Mouse (Mus musculus): Measurements from ENCODE around the gene Il2rb.
A peak's percentile ranks its signal among the peaks of the same experiment; 100 is the strongest.

The Il2rb gene

GRCm38 (mm10) chr15:78494968-78495406 lies at the start of gene Il2rb:
Gene Il2rb, minus strand, starts transcription at chr15:78495271.
- DNase-seq: no peak

DNA sequence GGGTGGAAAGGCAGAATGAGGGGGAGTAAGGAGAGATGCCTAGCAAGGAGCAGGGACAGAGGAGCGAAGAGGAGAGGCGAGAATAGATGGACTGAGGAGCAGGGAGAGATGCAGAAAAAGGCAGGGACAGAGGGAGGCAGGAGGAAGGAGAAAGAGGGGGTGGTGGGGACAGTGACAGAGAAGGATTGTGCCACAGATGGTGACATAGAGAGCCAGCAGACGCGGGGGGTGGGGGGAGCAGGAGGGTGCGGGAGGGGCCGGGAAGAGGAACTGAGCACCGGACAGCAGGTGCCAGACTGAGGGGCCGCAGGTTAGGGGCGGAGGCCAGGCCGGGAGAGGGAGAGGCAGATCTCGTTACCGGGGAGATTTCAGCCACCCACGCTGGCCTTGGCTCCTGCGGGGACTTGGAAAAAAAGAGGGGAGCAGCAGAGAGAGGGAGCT lies 49.5 kb upstream of the Il2rb start, which contains the start of gene Sstr3:
Gene Sstr3 (minus strand): TSS at position 125 of the 441 bp plus-strand sequence.
- no peak for DNase-seq

DNA sequence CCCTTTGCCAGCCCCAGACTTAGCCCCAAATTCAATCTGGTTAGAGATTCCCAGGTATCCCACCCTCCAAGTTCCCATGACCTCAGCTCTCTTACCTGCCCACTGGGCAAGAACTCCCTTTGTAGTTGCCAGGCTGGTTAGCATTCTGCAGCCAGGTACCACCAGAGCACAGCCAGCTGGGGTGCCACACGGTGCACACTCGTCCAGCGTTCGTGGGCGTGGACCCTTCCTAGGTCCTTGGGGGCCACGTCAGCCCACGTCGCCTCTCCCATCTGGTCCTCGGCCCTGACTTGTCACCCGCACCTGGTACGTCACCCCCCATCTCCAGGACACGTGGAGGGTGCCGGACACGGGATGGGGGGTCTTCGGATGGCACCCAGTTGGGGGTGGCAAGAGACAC lies 49.0 kb upstream of the Il2rb start:
- DNase-seq: no peak

DNA sequence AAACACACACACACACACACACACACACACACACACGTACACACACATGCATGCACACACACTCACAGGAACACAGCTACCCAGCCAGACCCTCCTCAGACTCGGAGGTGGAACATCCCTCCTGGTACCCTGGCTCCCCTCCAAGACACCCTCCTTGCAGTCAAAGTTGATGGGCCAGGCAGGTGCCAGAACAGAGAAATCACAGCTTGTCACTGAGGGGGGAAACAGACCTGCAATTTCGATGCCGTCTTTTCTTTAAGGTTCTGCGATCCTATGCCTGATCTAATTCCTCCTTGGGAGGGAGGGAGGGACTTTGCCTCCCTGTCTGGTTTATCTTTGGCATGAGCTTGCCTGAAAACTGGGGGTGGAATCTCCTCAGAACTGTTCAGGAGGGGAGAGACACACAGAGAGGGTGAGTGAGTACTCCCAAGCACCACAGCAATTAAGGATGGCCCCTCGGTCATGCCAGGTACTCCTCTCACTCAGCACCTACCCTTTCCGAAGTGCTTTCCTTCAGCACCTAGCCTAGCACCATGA lies 47.8 kb upstream of the Il2rb start:
- no peak for DNase-seq

GRCm38 (mm10) chr15:78542098-78542766 lies 47.2 kb upstream of the Il2rb start:
- no peak for DNase-seq

DNA sequence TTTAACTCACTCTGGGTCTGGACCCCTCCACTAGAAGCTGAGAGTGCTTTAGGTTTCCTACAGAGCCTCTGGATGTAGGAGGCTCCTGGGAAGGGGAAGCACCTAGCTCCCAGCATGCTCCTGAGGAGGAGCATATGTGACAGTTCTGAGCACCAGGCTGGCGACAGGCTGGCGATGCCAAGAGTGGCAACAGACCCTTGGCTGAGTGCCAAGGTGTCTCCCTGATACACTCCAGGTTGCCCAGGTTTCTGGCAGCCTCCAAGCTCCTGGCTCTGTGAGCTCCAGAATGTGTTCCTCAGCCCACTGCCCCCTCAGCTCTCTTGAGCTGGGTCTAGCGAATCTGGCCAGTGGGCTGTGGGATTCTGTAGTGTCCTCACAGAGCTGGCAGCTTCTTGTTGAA lies 46.5 kb upstream of the Il2rb start:
- peak; percentile 94 for DNase-seq

DNA sequence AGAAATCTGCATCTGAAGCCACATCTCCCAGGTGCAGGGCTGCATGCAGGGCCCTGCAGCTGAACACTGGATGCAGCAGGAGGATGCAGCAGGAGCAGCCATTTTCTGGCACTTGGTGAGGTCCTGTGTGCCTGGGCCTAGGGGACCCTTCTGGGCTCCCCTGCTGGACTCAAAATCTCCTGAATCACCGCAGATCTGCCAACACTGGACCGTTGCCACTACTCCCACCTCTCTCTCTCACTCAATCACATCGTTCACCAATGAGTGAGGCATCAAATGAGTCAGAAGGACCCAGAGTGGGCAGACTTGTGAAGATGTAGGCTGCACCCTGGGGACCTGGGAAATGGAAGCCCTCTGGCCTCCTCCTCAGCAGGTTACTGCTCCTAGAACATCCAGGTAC lies 46.0 kb upstream of the Il2rb start:
- no peak for DNase-seq

DNA sequence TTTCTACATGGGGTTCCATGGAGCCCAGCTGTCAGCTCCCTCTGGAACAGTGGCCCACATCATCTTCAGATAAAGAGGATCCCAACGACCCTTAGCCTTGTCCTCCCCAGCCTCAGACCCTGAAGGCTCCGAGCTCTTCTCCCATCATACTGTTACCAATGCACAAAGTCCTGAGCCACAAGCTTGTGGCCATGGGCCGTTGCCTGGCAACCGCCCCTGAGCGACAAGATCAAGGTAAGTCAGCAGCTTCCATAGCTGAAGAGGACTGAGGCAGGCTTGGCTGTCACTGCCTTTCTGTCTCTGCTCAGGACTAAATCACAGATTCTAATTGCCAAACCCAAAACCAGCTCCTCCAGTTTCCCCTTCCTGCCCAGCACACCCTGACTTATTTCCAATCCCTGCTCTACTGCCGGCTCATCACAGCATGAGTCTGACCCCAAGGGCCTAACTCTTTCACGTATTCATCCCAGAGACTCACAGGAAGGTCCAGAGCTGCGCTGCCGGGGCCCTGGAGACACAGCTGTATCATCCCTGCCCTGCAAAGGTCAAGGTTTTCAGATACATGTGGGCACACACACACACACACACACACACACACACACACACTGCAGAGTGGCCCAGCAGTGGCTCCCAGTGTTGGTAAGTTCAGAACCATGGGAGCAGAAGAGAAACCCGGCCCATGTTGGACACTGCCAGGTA lies 40.8 kb upstream of the Il2rb start:
- no peak for DNase-seq

GRCm38 (mm10) chr15:78533346-78533835 lies 38.3 kb upstream of the Il2rb start:
- no peak for DNase-seq

GRCm38 (mm10) chr15:78532566-78533345 lies 37.7 kb upstream of the Il2rb start:
- DNase-seq: no peak

- DNase-seq: peak; percentile 100
These were observed 36.9 kb upstream of the Il2rb start for GRCm38 (mm10) chr15:78531901-78532469.

GRCm38 (mm10) chr15:78531451-78531720 lies 36.3 kb upstream of the Il2rb start:
- DNase-seq: no peak

DNA sequence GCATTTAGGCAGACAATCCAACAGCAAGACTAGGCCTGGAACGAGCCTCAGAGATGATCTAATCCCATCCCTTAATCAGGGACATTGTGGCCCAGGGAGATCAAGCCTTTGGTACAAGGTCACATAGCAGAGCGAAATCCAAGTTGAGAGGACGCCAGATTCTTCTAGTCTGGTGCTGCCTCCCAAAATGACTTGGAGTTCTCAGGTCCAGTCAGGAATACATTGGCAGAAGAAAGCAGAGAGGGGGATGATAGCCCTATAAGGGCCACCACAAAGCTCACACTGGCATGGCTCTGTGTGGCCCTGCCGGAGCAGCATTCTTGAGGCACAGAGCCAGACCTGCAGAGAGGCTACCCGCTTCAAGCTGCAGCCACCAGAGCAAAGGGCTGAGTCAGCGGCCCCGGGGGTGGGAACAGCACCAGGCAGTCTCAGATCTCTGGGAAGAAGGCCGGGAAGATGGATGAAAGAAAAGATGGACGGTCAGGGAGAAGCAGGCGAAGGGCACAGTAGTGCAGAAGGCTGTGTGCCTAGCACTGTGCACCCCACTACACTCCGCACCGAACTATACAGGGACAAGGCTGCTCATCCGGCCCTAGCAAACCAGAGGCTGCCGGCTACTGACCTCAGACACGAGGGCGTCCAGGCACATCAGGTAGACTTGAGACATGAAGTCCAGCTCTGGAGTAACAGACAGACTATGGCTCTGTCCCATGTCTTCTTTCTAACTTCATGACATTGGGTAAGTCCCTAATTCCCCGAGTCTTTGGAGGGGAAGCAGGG lies 35.8 kb upstream of the Il2rb start, which contains the start of gene C1qtnf6:
Gene C1qtnf6 (minus strand): TSS at position 746 of the 780 bp plus-strand sequence.
- DNase-seq: peak; percentile 99

GRCm38 (mm10) chr15:78530141-78530540 lies 35.1 kb upstream of the Il2rb start:
- DNase-seq: peak; percentile 92

GRCm38 (mm10) chr15:78529428-78529990 lies 34.4 kb upstream of the Il2rb start:
- peak; percentile 99 for DNase-seq

GRCm38 (mm10) chr15:78528726-78529411 lies 33.8 kb upstream of the Il2rb start:
- DNase-seq: peak; percentile 98

DNA sequence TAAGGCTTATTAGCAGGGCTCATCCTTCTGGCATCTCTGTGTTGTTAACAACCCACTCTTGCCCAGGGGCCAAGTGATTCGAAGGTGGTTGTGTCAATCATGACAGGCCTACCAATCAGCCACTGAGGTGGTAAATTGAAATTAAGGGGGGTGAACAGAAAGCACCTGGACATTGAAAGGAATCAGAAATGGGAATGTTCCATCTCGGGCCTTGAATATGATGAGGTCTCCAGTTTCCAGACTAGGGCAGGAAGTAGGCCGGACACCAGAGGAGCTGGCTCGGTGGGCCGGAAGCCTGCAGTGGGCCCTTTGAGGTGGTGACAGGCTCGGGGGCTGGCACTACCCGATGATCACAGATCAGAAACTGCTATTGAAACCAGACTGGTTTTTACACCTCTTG lies 32.9 kb upstream of the Il2rb start:
- DNase-seq: peak; percentile 98

- peak; percentile 86 for DNase-seq
These were observed 29.1 kb upstream of the Il2rb start for GRCm38 (mm10) chr15:78524163-78524562.

DNA sequence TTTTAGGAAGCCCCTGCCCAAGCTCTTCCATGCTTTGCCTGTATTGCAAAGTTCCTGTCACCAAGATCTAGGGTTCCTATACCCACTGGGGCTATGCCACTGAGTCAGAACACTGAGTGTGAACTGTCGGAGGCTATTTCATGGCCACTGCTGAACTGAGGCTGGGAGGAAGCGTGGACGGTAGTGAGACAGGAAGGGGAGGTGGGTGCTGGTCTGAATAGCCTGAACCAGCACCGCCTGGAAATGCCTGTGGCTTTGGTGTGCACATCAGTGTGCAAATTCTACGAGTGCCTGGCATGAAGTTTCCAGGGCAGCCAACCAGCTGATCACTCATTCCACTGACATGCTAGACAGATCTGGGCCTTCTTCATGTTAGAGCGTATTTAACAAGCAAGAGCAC lies 26.8 kb upstream of the Il2rb start:
- DNase-seq: no peak

- peak; percentile 95 for DNase-seq
These were observed 26.3 kb upstream of the Il2rb start for GRCm38 (mm10) chr15:78521331-78521730.

DNA sequence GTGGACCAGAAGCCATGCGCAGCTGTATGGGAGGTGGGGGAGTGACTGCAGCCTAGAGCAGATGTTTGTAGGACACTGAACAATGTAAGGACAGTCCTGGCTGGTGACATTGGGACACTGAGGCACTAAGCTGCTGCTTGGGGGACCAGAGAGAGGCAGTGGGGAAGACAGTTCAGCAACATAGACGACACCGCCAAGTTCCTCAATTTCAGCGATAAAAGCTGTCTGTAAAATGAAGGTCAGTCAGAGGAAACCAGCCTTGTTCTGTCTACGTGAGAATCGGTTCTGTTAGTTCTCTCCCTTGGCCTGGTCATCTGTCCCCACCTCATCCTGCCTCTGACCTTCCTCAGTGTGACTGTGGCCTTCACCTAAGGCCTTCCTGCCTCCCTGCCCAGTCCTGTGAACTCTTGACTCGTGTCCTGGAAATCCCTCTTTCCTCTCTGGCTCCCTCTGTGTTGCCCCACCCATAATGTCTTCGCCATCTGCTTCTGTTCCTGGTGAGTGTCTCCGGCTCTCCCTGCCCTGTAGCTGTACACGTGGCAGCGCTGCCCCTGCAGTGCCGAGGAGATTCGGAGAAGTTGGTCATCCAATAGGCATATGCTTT lies 25.1 kb upstream of the Il2rb start:
- DNase-seq: peak; percentile 99

Measured in heart, adult 11 months (tissue).